Mouse (Mus musculus): Measurements from ENCODE around the gene Mmp10. TPM values are rescaled to one million over a fixed set of nuclear protein-coding genes. Genes with fewer than 3 reads are reported as not detected.
A peak's percentile ranks its signal among the peaks of the same experiment; 100 is the strongest.

Gene Mmp10
- polyA plus RNA-seq, 1 experiment from 2014 or later = not detected

DNA sequence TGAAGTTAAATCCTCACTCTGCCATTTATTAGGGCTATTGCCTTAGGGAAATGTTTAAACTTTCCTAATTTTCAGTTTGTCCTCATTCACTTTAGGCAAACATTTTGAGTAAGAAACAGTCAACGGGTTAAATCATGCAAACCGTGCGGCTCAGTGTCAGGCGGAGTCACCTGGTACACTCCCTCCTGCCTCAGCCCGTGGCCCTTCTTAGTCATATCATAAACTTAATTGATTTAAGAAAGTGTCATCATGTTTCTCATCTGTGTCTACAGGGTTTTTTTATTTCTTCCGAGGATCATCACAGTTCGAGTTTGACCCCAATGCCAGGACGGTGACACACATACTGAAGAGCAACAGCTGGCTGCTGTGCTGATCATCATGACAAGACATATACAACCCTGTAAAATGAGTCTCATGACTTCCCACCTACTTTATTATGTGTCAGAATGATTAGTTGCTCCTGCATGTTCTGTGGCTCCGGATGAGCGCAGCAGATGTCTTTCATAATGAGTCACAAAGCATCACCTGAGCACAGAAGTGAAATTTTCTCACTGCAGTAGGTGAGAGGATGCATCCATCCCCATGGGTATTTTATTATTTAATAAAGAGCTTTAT is 7.6 kb downstream of the Mmp10 start:
- Histone ChIP-seq H3K9me3 (ENCODE audit: low read length) (no peaks in the 10 kb centered on the region), H3K9ac (replicated peaks; ENCODE audit: low read depth) (no peak overlapping the region), H3K27ac (ENCODE audit: low read length) (no peak overlapping the region), H3K36me3 (ENCODE audit: insufficient read depth, low read length) (no peaks in the 10 kb centered on the region), H3K4me1 (ENCODE audit: insufficient read depth, low read depth, low read length) (no peaks in the 10 kb centered on the region), H3K4me3 (ENCODE audit: low read depth, low read length) (no peak overlapping the region), H3K27me3 (replicated peaks; ENCODE audit: insufficient read depth, low read length) (no peaks in the 10 kb centered on the region), H3K4me2 (replicated peaks; ENCODE audit: low read depth, low read length) (no peak overlapping the region)
- no peak for TF ChIP-seq CTCF (IDR thresholded peaks at IDR 0.05)
- no peak for TF ChIP-seq EP300 (IDR thresholded peaks at IDR 0.05)
- WGBS = 58% methylated on average over 10 of the region's 10 CpGs
- DNase-seq (ENCODE audit: low spot score) (no peak), ATAC-seq (no peak)

DNA sequence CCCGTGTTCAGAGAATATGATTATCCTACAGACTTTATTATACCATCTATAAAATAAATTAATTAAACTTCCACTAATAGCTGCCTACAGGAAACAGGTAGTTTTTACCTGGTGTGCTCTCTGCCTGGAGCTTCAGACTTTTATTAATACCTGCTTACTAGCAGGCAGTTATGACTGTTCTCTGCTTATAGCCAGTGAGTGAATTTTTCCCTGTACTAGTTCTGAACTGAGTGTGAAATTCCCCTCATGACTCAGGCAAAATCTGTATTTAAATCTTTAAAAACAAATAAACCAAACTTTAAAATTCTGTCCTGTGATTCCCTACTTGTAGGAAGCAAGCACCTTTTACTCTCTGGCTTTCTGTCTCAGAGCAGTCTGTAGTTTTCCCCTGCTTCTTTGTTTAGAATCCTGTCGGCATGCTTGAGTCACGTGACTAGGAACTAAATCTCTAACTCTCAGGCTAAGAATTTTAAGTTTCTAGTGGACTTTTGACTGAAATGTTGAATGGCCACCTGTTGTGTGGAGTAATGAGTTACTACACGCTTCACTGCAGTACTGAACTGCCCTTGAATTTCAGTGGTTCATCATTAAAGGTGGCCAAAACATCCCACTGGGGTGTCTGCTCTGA is 15.9 kb downstream of the Mmp10 start:
- Histone ChIP-seq H3K4me3 (ENCODE audit: low read depth, low read length) (no peak overlapping the region), H3K9me3 (ENCODE audit: low read length) (no peaks in the 10 kb centered on the region), H3K27ac (ENCODE audit: low read length) (no peak overlapping the region), H3K36me3 (ENCODE audit: insufficient read depth, low read length) (no peaks in the 10 kb centered on the region), H3K27me3 (replicated peaks; ENCODE audit: insufficient read depth, low read length) (no peaks in the 10 kb centered on the region), H3K4me1 (ENCODE audit: insufficient read depth, low read depth, low read length) (no peaks in the 10 kb centered on the region), H3K4me2 (replicated peaks; ENCODE audit: low read depth, low read length) (no peak overlapping the region), H3K9ac (replicated peaks; ENCODE audit: low read depth) (no peak overlapping the region)
- no peak for DNase-seq (ENCODE audit: low spot score)
- TF ChIP-seq CTCF (IDR thresholded peaks at IDR 0.05) (no peak), EP300 (IDR thresholded peaks at IDR 0.05) (no peak)
- ATAC-seq = no peak
- 54% methylated on average over 4 of the region's 4 CpGs for WGBS

- H3K9ac ChIP-seq (replicated peaks; ENCODE audit: low read depth) = no peak overlapping the region
- no peak overlapping the region for H3K27ac ChIP-seq (ENCODE audit: low read length)
- DNase-seq (ENCODE audit: low spot score) (no peak), ATAC-seq (no peak)
- H3K27me3 ChIP-seq (replicated peaks; ENCODE audit: insufficient read depth, low read length) = no peaks in the 10 kb centered on the region
- H3K4me3 ChIP-seq (ENCODE audit: low read depth, low read length) = no peak overlapping the region
- TF ChIP-seq CTCF (IDR thresholded peaks at IDR 0.05) = no peak
- TF ChIP-seq EP300 (IDR thresholded peaks at IDR 0.05) = no peak
- no peaks in the 10 kb centered on the region for H3K4me1 ChIP-seq (ENCODE audit: insufficient read depth, low read depth, low read length)
- H3K4me2 ChIP-seq (replicated peaks; ENCODE audit: low read depth, low read length) = no peak overlapping the region
- H3K9me3 ChIP-seq (ENCODE audit: low read length) = no peaks in the 10 kb centered on the region
- H3K36me3 ChIP-seq (ENCODE audit: insufficient read depth, low read length) = no peaks in the 10 kb centered on the region
- 58% methylated on average over 4 of the region's 4 CpGs for WGBS
These were observed 24.2 kb downstream of the Mmp10 start for GRCm38 (mm10) chr9:7526255-7526940.

DNA sequence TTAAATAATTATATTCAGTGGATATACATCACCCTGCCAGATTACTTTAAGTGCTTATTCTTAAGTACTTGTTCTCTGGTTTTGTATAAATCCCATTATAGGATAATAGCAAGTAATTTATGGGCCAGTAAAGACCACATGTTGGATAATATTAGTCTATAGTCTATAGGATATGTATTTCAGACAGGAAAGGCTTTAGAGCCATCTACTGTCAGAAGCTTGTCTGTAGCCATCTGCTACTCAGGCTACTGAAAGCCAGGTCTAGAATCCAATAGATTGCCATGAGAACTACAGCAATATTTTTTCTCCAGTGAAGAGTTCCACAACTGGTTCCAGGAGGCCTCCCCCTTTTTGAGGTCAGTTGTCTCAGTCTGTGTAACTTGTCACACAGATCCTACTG is 40.6 kb downstream of the Mmp10 start:
- DNase-seq (ENCODE audit: low spot score) = no peak
- no peak for ATAC-seq
- H3K4me1 ChIP-seq (ENCODE audit: insufficient read depth, low read depth, low read length) = no peaks in the 10 kb centered on the region
- no peak overlapping the region for H3K9ac ChIP-seq (replicated peaks; ENCODE audit: low read depth)
- H3K4me2 ChIP-seq (replicated peaks; ENCODE audit: low read depth, low read length) = no peak overlapping the region
- H3K27ac ChIP-seq (ENCODE audit: low read length) = no peak overlapping the region
- TF ChIP-seq CTCF (IDR thresholded peaks at IDR 0.05) (no peak), EP300 (IDR thresholded peaks at IDR 0.05) (no peak)
- H3K9me3 ChIP-seq (ENCODE audit: low read length) = no peaks in the 10 kb centered on the region
- no peaks in the 10 kb centered on the region for H3K27me3 ChIP-seq (replicated peaks; ENCODE audit: insufficient read depth, low read length)
- H3K36me3 ChIP-seq (ENCODE audit: insufficient read depth, low read length) = no peaks in the 10 kb centered on the region
- H3K4me3 ChIP-seq (ENCODE audit: low read depth, low read length) = no peak overlapping the region

DNA sequence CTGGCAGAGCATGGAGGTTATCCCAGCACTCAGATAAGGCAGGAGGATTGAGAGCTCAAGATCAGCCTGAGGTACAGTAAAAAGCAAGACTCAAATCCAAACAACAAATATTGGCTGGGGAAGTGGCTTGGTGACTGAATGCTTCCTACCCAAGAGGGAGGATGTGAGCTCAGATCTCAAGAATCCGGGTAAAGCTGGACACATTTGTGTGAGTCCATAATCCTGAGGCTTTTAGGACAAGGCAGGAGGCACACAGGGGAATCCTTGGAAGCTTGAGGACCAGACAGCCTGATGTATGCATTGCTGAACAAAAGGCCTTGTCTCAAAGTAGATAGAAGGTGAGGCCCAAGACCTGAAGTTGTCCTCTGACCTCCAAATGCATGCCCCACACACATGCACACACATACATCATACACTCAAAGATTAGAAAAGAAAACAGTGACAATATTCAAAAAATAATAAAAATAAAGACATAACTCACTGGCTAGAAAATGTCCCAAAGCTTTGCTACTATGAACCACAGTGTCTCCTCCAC is 42.8 kb downstream of the Mmp10 start:
- no peaks in the 10 kb centered on the region for H3K36me3 ChIP-seq (ENCODE audit: insufficient read depth, low read length)
- no peaks in the 10 kb centered on the region for H3K27me3 ChIP-seq (replicated peaks; ENCODE audit: insufficient read depth, low read length)
- 25% methylated on average over 1 of the region's 1 CpGs for WGBS
- H3K4me2 ChIP-seq (replicated peaks; ENCODE audit: low read depth, low read length) = no peak overlapping the region
- TF ChIP-seq EP300 (IDR thresholded peaks at IDR 0.05) = no peak
- no peak for TF ChIP-seq CTCF (IDR thresholded peaks at IDR 0.05)
- H3K9me3 ChIP-seq (ENCODE audit: low read length) = no peaks in the 10 kb centered on the region
- H3K9ac ChIP-seq (replicated peaks; ENCODE audit: low read depth) = no peak overlapping the region
- DNase-seq (ENCODE audit: low spot score) (no peak), ATAC-seq (peak; percentile 15; the same call in 1 of the 2 replicates)
- H3K4me3 ChIP-seq (ENCODE audit: low read depth, low read length) = no peak overlapping the region
- H3K27ac ChIP-seq (ENCODE audit: low read length) = no peak overlapping the region
- no peaks in the 10 kb centered on the region for H3K4me1 ChIP-seq (ENCODE audit: insufficient read depth, low read depth, low read length)

GRCm38 (mm10) chr9:7545471-7545870 is 43.3 kb downstream of the Mmp10 start:
- Histone ChIP-seq H3K9ac (replicated peaks; ENCODE audit: low read depth) (no peak overlapping the region), H3K27ac (ENCODE audit: low read length) (no peak overlapping the region), H3K36me3 (ENCODE audit: insufficient read depth, low read length) (no peaks in the 10 kb centered on the region), H3K4me2 (replicated peaks; ENCODE audit: low read depth, low read length) (no peak overlapping the region), H3K9me3 (ENCODE audit: low read length) (no peaks in the 10 kb centered on the region), H3K27me3 (replicated peaks; ENCODE audit: insufficient read depth, low read length) (no peaks in the 10 kb centered on the region), H3K4me1 (ENCODE audit: insufficient read depth, low read depth, low read length) (no peaks in the 10 kb centered on the region), H3K4me3 (ENCODE audit: low read depth, low read length) (no peak overlapping the region)
- DNase-seq (ENCODE audit: low spot score) (peak; percentile 89), ATAC-seq (peak; percentile 95)
- WGBS = 27% methylated on average over 1 of the region's 1 CpGs
- TF ChIP-seq EP300 (IDR thresholded peaks at IDR 0.05) (peak; percentile 68), CTCF (IDR thresholded peaks at IDR 0.05) (no peak)

Data from lung, postnatal 0 days (tissue).